Mouse (Mus musculus) midbrain, embryonic 13.5 days (tissue): ENCODE results near the gene Esrrg. TPM values are rescaled to one million over a fixed set of nuclear protein-coding genes. Genes with fewer than 3 reads are reported as not detected.
A peak's percentile ranks its signal among the peaks of the same experiment; 100 is the strongest.

Source experiments
- ATAC-seq: fragments of 200-750 bp; cut with Nextera tagmentation; 2 replicates; pipeline ENCODE4 v1.8.0; 2017; ENCODE audit warnings: mild to moderate bottlenecking, moderate TSS enrichment, moderate library complexity
- H3K27ac ChIP-seq: fragments of 300-500 bp; sonication (generic); 2 replicates; pipeline ENCODE4 v1.5.1; 2015; ENCODE audit warnings: inconsistent platforms, mild to moderate bottlenecking, moderate library complexity
- H3K27me3 ChIP-seq: fragments of 300-500 bp; sonication (generic); 2 replicates; pipeline ENCODE4 v1.6.1; 2015; ENCODE audit warnings: mild to moderate bottlenecking, inconsistent platforms
- H3K36me3 ChIP-seq: fragments of 300-500 bp; sonication (generic); 2 replicates; pipeline ENCODE4 v1.6.1; 2015; ENCODE audit warnings: mild to moderate bottlenecking, inconsistent platforms
- H3K4me1 ChIP-seq: fragments of 300-500 bp; sonication (generic); replicated peaks from 2 replicates; pipeline ENCODE4 v1.6.1; 2015; ENCODE audit warnings: inconsistent platforms
- H3K4me2 ChIP-seq: fragments of 300-500 bp; sonication (generic); replicated peaks from 2 replicates; pipeline ENCODE4 v1.6.1; 2015; ENCODE audit warnings: moderate library complexity, mild to moderate bottlenecking, inconsistent platforms
- H3K4me3 ChIP-seq: fragments of 300-500 bp; sonication (generic); replicated peaks from 2 replicates; pipeline ENCODE4 v1.5.1; 2015; ENCODE audit warnings: mild to moderate bottlenecking, inconsistent platforms
- H3K9ac ChIP-seq: fragments of 300-500 bp; sonication (generic); replicated peaks from 2 replicates; pipeline ENCODE4 v1.6.1; 2015; ENCODE audit warnings: mild to moderate bottlenecking, inconsistent platforms
- H3K9me3 ChIP-seq: fragments of 300-500 bp; sonication (generic); 2 replicates; pipeline ENCODE4 v1.6.1; 2016; ENCODE audit warnings: mild to moderate bottlenecking, inconsistent platforms
- WGBS: fragments of 180-500 bp; shearing (Covaris S2); methylation state at CpG from one replicate; pipeline ENCODE4 v1.1.7; 2015; 5-methylcytosine and 5-hydroxymethylcytosine counted together
- polyA plus RNA-seq: library from polyadenylated mRNA; unstranded; fragments of >200 nt; fragmentation: Nextera tagmentation; extraction: Ambion mirVana; gene quantifications from 2 replicates; pipeline ENCODE4 v1.2.1, GENCODE M21; 2015

The Esrrg gene
- polyA plus RNA-seq, 1 experiment from 2014 or later, result 16.5 TPM

DNA sequence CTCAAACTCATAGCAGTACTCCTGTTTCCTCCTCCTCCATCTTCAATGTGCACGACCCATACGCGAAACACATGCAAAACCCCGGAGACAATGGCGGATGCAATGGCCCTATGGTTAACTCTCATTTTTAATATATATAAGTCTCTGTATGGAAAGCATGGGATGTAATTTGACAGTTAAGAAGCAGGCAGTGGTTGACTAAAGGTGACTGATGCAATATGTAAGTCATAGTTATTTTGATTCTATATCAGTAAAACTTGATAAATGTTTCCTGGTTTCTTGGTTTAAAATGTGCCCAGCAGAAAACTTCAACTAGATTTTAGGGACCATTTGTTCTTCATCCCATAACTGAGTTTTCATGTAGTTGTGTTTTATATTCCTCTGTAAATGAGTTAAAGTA lies 547.9 kb downstream of the Esrrg start:
- Histone ChIP-seq H3K9me3 (no peaks in the 10 kb centered on the region), H3K4me1 (peaks cover 15% of the 10 kb centered on the region), H3K4me2 (no peak overlapping the region), H3K27ac (no peak overlapping the region), H3K9ac (no peak overlapping the region), H3K4me3 (no peak overlapping the region), H3K36me3 (no peaks in the 10 kb centered on the region), H3K27me3 (peaks cover 18% of the 10 kb centered on the region; the same call in 1 of the 2 replicates)
- no peak for ATAC-seq
- 95% methylated on average over 5 of the region's 5 CpGs for WGBS

DNA sequence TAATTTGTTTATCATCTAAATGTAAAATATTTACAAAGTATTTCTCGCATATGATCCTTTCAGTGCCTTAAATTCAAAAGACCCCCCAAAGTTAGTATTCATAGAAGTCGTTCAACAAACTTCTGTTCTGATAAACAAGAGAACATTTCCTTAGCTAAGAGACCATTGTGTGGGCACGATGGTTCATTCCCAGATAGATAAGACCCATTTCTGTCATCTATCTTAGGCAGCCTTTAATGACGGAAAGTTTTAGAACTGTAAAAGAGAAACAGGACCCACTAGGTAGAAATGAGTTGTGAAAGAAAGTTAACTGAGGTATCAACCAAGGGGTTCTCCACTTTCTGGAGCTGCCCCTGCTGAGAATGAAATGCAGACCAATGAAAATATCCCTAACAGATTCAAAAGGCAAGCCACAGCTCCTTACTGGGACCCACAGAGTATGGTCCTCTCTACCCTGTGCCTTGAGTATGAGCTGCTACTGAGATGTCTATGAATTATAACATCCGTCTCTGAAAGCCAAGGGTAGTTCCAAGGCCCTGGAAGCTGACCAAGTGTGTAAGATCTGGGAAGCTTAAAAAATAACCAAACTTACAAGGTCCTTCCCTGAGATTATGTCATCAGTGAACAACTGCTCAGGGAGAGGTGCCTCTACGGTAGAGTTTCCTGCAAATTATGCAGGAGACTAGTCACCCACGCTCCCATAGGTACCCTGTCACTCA lies 548.8 kb downstream of the Esrrg start:
- no peak overlapping the region for H3K27ac ChIP-seq
- WGBS, result 89% methylated on average over 7 of the region's 7 CpGs
- no peak overlapping the region for H3K4me3 ChIP-seq
- H3K9me3 ChIP-seq, result no peaks in the 10 kb centered on the region
- peaks cover 15% of the 10 kb centered on the region for H3K4me1 ChIP-seq
- no peaks in the 10 kb centered on the region for H3K36me3 ChIP-seq
- H3K9ac ChIP-seq, result no peak overlapping the region
- no peak for ATAC-seq
- no peak overlapping the region for H3K4me2 ChIP-seq
- peaks cover 15% of the 10 kb centered on the region; the same call in 1 of the 2 replicates for H3K27me3 ChIP-seq

- 0 out of 2 replicates have a peak, but pooled peaks cover 6% of the 10 kb centered on the region for H3K27me3 ChIP-seq
- H3K4me1 ChIP-seq, result peaks cover 14% of the 10 kb centered on the region
Measured at GRCm38 (mm10) chr1:188158675-188159074, 550.1 kb downstream of the Esrrg start.

GRCm38 (mm10) chr1:188159108-188159507 lies 550.5 kb downstream of the Esrrg start:
- no peaks in the 10 kb centered on the region for H3K9me3 ChIP-seq
- H3K4me3 ChIP-seq, result no peak overlapping the region
- 96% methylated on average over 2 of the region's 2 CpGs for WGBS
- no peaks in the 10 kb centered on the region for H3K36me3 ChIP-seq
- no peak overlapping the region for H3K4me2 ChIP-seq
- peaks cover 11% of the 10 kb centered on the region for H3K4me1 ChIP-seq
- 0 out of 2 replicates have a peak, but pooled peaks cover 6% of the 10 kb centered on the region for H3K27me3 ChIP-seq
- no peak overlapping the region for H3K27ac ChIP-seq
- no peak for ATAC-seq
- no peak overlapping the region for H3K9ac ChIP-seq

More at GRCm38 (mm10) chr1:188158675-188159074, 550.1 kb downstream of the Esrrg start:
- Histone ChIP-seq H3K4me2 (no peak overlapping the region), H3K36me3 (no peaks in the 10 kb centered on the region), H3K9ac (no peak overlapping the region), H3K9me3 (no peaks in the 10 kb centered on the region), H3K4me3 (no peak overlapping the region), H3K27ac (no peak overlapping the region)
- no peak for ATAC-seq
- 88% methylated on average over 1 of the region's 1 CpGs for WGBS

DNA sequence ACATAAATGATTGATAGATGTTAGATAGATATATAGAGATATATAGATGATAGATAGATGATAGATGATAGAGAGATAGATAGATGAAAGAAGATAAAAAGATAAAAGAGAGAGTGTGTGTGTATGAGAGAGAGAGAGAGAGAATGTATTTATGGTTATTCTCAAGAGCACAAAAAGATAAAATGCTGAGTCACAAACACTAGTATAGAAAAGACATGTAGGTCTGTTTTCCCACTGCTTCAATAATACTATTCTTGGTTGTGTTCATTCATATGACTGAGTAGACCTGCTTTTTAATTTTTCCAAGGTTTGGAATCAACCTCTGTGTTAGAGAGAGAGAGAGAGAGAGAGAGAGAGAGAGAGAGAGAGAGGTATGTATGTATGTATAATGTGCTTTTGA lies 554.5 kb downstream of the Esrrg start:
- no peaks in the 10 kb centered on the region for H3K27me3 ChIP-seq
- H3K4me1 ChIP-seq, result peaks cover 5% of the 10 kb centered on the region; the same call in 1 of the 2 replicates
- no peak overlapping the region for H3K4me3 ChIP-seq
- no peak overlapping the region for H3K4me2 ChIP-seq
- H3K9me3 ChIP-seq, result no peaks in the 10 kb centered on the region
- no peaks in the 10 kb centered on the region for H3K36me3 ChIP-seq
- ATAC-seq, result no peak
- H3K9ac ChIP-seq, result no peak overlapping the region
- H3K27ac ChIP-seq, result no peak overlapping the region

DNA sequence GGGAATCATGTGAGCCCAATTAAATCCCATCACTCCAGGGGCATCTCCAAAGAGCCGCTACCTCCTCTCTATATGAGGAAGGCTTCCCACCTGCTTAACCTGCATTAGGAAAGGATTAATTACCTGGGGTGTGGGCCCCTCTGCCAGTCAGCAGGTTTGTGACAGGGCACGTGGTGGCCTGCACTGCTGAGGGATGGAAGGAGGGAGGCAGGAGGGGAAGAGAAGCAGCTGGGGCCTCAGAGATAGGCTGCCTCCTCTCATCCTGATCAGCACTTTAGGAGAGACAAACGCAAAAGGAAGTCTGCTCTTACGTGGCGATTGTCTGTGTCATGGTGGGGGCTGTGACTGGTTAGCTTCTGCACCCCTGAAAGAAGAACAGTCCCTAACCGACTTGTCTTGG lies 555.7 kb downstream of the Esrrg start:
- Histone ChIP-seq H3K9me3 (no peaks in the 10 kb centered on the region), H3K4me3 (no peak overlapping the region), H3K4me2 (no peak overlapping the region), H3K4me1 (peaks cover 5% of the 10 kb centered on the region; the same call in 1 of the 2 replicates), H3K27ac (no peak overlapping the region), H3K27me3 (no peaks in the 10 kb centered on the region), H3K9ac (no peak overlapping the region), H3K36me3 (no peaks in the 10 kb centered on the region)
- 57% methylated on average over 6 of the region's 6 CpGs for WGBS
- no peak for ATAC-seq

DNA sequence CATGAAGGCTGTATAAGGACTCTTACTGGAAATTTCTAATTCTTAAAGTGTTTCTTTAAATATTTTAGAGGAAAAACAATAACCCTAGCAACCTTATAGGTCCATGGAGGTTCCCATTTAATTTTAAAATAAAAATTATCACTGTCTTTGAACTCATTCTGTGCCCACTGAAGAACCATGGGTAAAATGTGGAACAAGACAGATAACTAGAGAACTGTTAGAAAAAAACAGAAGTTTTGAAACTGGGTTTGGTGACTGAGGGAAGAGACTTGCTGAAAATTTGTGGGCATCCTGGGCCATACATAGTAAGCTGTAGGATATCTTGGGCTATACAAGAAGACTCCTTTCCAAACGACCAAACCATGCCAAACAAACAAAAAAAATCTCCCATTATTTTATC lies 565.3 kb downstream of the Esrrg start:
- Histone ChIP-seq H3K4me1 (no peaks in the 10 kb centered on the region), H3K4me2 (no peak overlapping the region), H3K27me3 (no peaks in the 10 kb centered on the region), H3K4me3 (no peak overlapping the region), H3K27ac (no peak overlapping the region), H3K9ac (no peak overlapping the region), H3K36me3 (no peaks in the 10 kb centered on the region), H3K9me3 (no peaks in the 10 kb centered on the region)
- no peak for ATAC-seq
- WGBS, result 48% methylated on average over 1 of the region's 1 CpGs

- 82% methylated on average over 5 of the region's 5 CpGs for WGBS
- no peaks in the 10 kb centered on the region for H3K36me3 ChIP-seq
Measured at GRCm38 (mm10) chr1:188182951-188183350, 574.4 kb downstream of the Esrrg start.

DNA sequence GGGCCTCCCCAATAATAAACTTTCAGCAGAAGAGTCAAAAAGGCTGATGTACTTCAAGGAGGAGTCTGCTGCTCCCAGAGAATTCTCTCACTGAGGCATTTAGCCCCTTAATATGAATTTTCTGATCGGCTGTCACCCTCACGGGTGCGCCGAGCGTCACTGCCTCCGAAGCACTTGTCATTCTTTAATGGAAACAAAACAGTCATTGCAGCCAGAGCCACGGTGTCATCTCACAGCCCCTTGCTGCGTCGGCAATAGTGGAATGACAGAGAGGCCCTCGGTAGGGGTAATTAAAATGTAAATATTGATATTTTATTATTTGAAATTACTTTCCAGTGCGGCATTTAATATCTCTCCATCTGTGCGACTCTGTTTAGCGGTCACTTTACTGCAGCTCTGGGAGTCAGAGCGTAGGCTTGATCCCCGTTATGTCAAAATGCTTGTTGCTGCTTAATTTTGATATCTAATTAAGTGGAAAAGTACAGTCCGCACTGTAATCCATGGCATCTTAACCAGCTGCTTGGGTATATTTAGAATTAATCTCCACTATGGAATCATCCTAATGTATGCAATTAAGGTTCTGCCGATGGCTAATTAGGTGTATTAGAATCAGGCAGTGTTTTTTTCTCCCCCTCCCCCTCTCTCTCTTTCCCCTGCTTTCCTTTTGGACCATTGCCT lies 578.0 kb downstream of the Esrrg start:
- Histone ChIP-seq H3K36me3 (no peaks in the 10 kb centered on the region), H3K4me3 (no peak overlapping the region), H3K27me3 (no peaks in the 10 kb centered on the region), H3K27ac (0 out of 2 replicates have a peak overlapping the region, but pooled peaks have one; percentile 19), H3K9ac (no peak overlapping the region), H3K9me3 (no peaks in the 10 kb centered on the region), H3K4me1 (peaks cover 23% of the 10 kb centered on the region), H3K4me2 (peak overlapping the region; percentile 34)
- WGBS, result 45% methylated on average over 17 of the region's 17 CpGs
- ATAC-seq, result 0 out of 2 replicates have a peak, but pooled peaks have one; percentile 34

More at GRCm38 (mm10) chr1:188182951-188183350, 574.4 kb downstream of the Esrrg start:
- no peaks in the 10 kb centered on the region for H3K9me3 ChIP-seq
- no peak overlapping the region for H3K4me3 ChIP-seq
- no peak overlapping the region for H3K4me2 ChIP-seq
- H3K27me3 ChIP-seq, result no peaks in the 10 kb centered on the region
- H3K9ac ChIP-seq, result no peak overlapping the region
- no peak overlapping the region for H3K27ac ChIP-seq
- peaks cover 23% of the 10 kb centered on the region for H3K4me1 ChIP-seq
- ATAC-seq, result no peak

GRCm38 (mm10) chr1:188192971-188193370 lies 584.4 kb downstream of the Esrrg start:
- 95% methylated on average over 2 of the region's 2 CpGs for WGBS
- Histone ChIP-seq H3K4me1 (no peaks in the 10 kb centered on the region), H3K27me3 (no peaks in the 10 kb centered on the region), H3K4me2 (no peak overlapping the region), H3K36me3 (no peaks in the 10 kb centered on the region), H3K27ac (no peak overlapping the region), H3K9ac (no peak overlapping the region), H3K4me3 (no peak overlapping the region), H3K9me3 (no peaks in the 10 kb centered on the region)
- no peak for ATAC-seq

- 72% methylated on average over 6 of the region's 6 CpGs for WGBS
Measured at GRCm38 (mm10) chr1:188207421-188207820, 598.8 kb downstream of the Esrrg start.

GRCm38 (mm10) chr1:188209025-188209424 lies 600.4 kb downstream of the Esrrg start:
- Histone ChIP-seq H3K27ac (no peak overlapping the region), H3K4me3 (no peak overlapping the region), H3K27me3 (no peaks in the 10 kb centered on the region), H3K9me3 (no peaks in the 10 kb centered on the region), H3K4me2 (no peak overlapping the region), H3K9ac (no peak overlapping the region), H3K4me1 (no peaks in the 10 kb centered on the region), H3K36me3 (no peaks in the 10 kb centered on the region)
- ATAC-seq, result no peak
- WGBS, result 77% methylated on average over 1 of the region's 1 CpGs

More at GRCm38 (mm10) chr1:188207421-188207820, 598.8 kb downstream of the Esrrg start:
- no peaks in the 10 kb centered on the region for H3K36me3 ChIP-seq
- no peaks in the 10 kb centered on the region for H3K9me3 ChIP-seq
- no peak overlapping the region for H3K27ac ChIP-seq
- no peak overlapping the region for H3K4me2 ChIP-seq
- H3K4me1 ChIP-seq, result no peaks in the 10 kb centered on the region
- no peak overlapping the region for H3K9ac ChIP-seq
- no peaks in the 10 kb centered on the region for H3K27me3 ChIP-seq
- H3K4me3 ChIP-seq, result no peak overlapping the region
- no peak for ATAC-seq
